Mouse (Mus musculus): ENCODE measurements around the gene Rap1b. TPM values are rescaled to one million over a fixed set of nuclear protein-coding genes. Genes with fewer than 3 reads are reported as not detected.

Rap1b gene
- polyA plus RNA-seq, 1 experiment from 2014 or later = 181 TPM

- H3K9ac ChIP-seq = no peak overlapping the region
- H3K9me3 ChIP-seq (ENCODE audit: control insufficient read depth, low read length) = no peaks in the 10 kb centered on the region
- 97% methylated on average over 7 of the region's 7 CpGs for WGBS
- no peak overlapping the region for H3K27ac ChIP-seq
- no peak overlapping the region for H3K4me2 ChIP-seq (replicated peaks)
- no peaks in the 10 kb centered on the region for H3K27me3 ChIP-seq (ENCODE audit: control insufficient read depth, insufficient read depth, low read length)
- H3K4me3 ChIP-seq (replicated peaks; ENCODE audit: low read length) = no peak overlapping the region
- DNase-seq (ENCODE audit: low spot score) = no peak
- peaks cover 87% of the 10 kb centered on the region for H3K36me3 ChIP-seq (replicated peaks; ENCODE audit: control insufficient read depth, insufficient read depth)
- H3K4me1 ChIP-seq (replicated peaks; ENCODE audit: control insufficient read depth, insufficient read depth, low read length) = no peaks in the 10 kb centered on the region
- ATAC-seq (ENCODE audit: low FRiP score) = no peak
These were observed 72.6 kb downstream of the Rap1b start for GRCm38 (mm10) chr10:117773106-117773720.

GRCm38 (mm10) chr10:117772364-117773105, 73.3 kb downstream of the Rap1b start:
- Histone ChIP-seq H3K4me2 (replicated peaks) (no peak overlapping the region), H3K27me3 (ENCODE audit: control insufficient read depth, insufficient read depth, low read length) (no peaks in the 10 kb centered on the region), H3K27ac (no peak overlapping the region), H3K4me3 (replicated peaks; ENCODE audit: low read length) (no peak overlapping the region), H3K9me3 (ENCODE audit: control insufficient read depth, low read length) (no peaks in the 10 kb centered on the region), H3K4me1 (replicated peaks; ENCODE audit: control insufficient read depth, insufficient read depth, low read length) (no peaks in the 10 kb centered on the region), H3K36me3 (replicated peaks; ENCODE audit: control insufficient read depth, insufficient read depth) (peaks cover 87% of the 10 kb centered on the region), H3K9ac (no peak overlapping the region)
- no peak for ATAC-seq (ENCODE audit: low FRiP score)
- no peak for DNase-seq (ENCODE audit: low spot score)
- 87% methylated on average over 17 of the region's 17 CpGs for WGBS

GRCm38 (mm10) chr10:117771131-117771510, 74.7 kb downstream of the Rap1b start:
- no peak overlapping the region for H3K4me3 ChIP-seq (replicated peaks; ENCODE audit: low read length)
- WGBS = 96% methylated on average over 10 of the region's 10 CpGs
- H3K36me3 ChIP-seq (replicated peaks; ENCODE audit: control insufficient read depth, insufficient read depth) = peaks cover 90% of the 10 kb centered on the region

GRCm38 (mm10) chr10:117770286-117771130, 75.3 kb downstream of the Rap1b start:
- no peaks in the 10 kb centered on the region for H3K27me3 ChIP-seq (ENCODE audit: control insufficient read depth, insufficient read depth, low read length)
- DNase-seq (ENCODE audit: low spot score) = no peak
- WGBS = 91% methylated on average over 18 of the region's 18 CpGs
- no peak overlapping the region for H3K4me3 ChIP-seq (replicated peaks; ENCODE audit: low read length)
- no peak overlapping the region for H3K27ac ChIP-seq
- peaks cover 90% of the 10 kb centered on the region for H3K36me3 ChIP-seq (replicated peaks; ENCODE audit: control insufficient read depth, insufficient read depth)
- no peaks in the 10 kb centered on the region for H3K4me1 ChIP-seq (replicated peaks; ENCODE audit: control insufficient read depth, insufficient read depth, low read length)
- no peak for ATAC-seq (ENCODE audit: low FRiP score)
- no peaks in the 10 kb centered on the region for H3K9me3 ChIP-seq (ENCODE audit: control insufficient read depth, low read length)
- H3K9ac ChIP-seq = no peak overlapping the region
- H3K4me2 ChIP-seq (replicated peaks) = no peak overlapping the region

More at GRCm38 (mm10) chr10:117771131-117771510, 74.7 kb downstream of the Rap1b start:
- H3K27me3 ChIP-seq (ENCODE audit: control insufficient read depth, insufficient read depth, low read length) = no peaks in the 10 kb centered on the region
- DNase-seq (ENCODE audit: low spot score) = no peak
- H3K9ac ChIP-seq = no peak overlapping the region
- H3K9me3 ChIP-seq (ENCODE audit: control insufficient read depth, low read length) = no peaks in the 10 kb centered on the region
- no peak overlapping the region for H3K27ac ChIP-seq
- no peak overlapping the region for H3K4me2 ChIP-seq (replicated peaks)
- no peak for ATAC-seq (ENCODE audit: low FRiP score)
- no peaks in the 10 kb centered on the region for H3K4me1 ChIP-seq (replicated peaks; ENCODE audit: control insufficient read depth, insufficient read depth, low read length)

- Histone ChIP-seq H3K4me1 (replicated peaks; ENCODE audit: control insufficient read depth, insufficient read depth, low read length) (no peaks in the 10 kb centered on the region), H3K36me3 (replicated peaks; ENCODE audit: control insufficient read depth, insufficient read depth) (peaks cover 90% of the 10 kb centered on the region), H3K27ac (no peak overlapping the region), H3K27me3 (ENCODE audit: control insufficient read depth, insufficient read depth, low read length) (no peaks in the 10 kb centered on the region), H3K4me3 (replicated peaks; ENCODE audit: low read length) (no peak overlapping the region), H3K4me2 (replicated peaks) (no peak overlapping the region), H3K9ac (no peak overlapping the region), H3K9me3 (ENCODE audit: control insufficient read depth, low read length) (no peaks in the 10 kb centered on the region)
- ATAC-seq (ENCODE audit: low FRiP score) (no peak), DNase-seq (ENCODE audit: low spot score) (no peak)
- 94% methylated on average over 9 of the region's 9 CpGs for WGBS
These were observed 76.1 kb downstream of the Rap1b start for GRCm38 (mm10) chr10:117769541-117770285.

GRCm38 (mm10) chr10:117768141-117768440, 77.7 kb downstream of the Rap1b start:
- Histone ChIP-seq H3K27me3 (ENCODE audit: control insufficient read depth, insufficient read depth, low read length) (no peaks in the 10 kb centered on the region), H3K4me1 (replicated peaks; ENCODE audit: control insufficient read depth, insufficient read depth, low read length) (no peaks in the 10 kb centered on the region), H3K4me2 (replicated peaks) (no peak overlapping the region), H3K27ac (no peak overlapping the region), H3K36me3 (replicated peaks; ENCODE audit: control insufficient read depth, insufficient read depth) (peaks cover 88% of the 10 kb centered on the region), H3K4me3 (replicated peaks; ENCODE audit: low read length) (no peak overlapping the region), H3K9ac (no peak overlapping the region), H3K9me3 (ENCODE audit: control insufficient read depth, low read length) (no peaks in the 10 kb centered on the region)
- ATAC-seq (ENCODE audit: low FRiP score) = no peak
- no peak for DNase-seq (ENCODE audit: low spot score)
- WGBS = 91% methylated on average over 7 of the region's 7 CpGs

- Histone ChIP-seq H3K9ac (no peak overlapping the region), H3K9me3 (ENCODE audit: control insufficient read depth, low read length) (no peaks in the 10 kb centered on the region), H3K4me1 (replicated peaks; ENCODE audit: control insufficient read depth, insufficient read depth, low read length) (no peaks in the 10 kb centered on the region), H3K4me2 (replicated peaks) (no peak overlapping the region), H3K36me3 (replicated peaks; ENCODE audit: control insufficient read depth, insufficient read depth) (peaks cover 88% of the 10 kb centered on the region), H3K27me3 (ENCODE audit: control insufficient read depth, insufficient read depth, low read length) (no peaks in the 10 kb centered on the region), H3K4me3 (replicated peaks; ENCODE audit: low read length) (no peak overlapping the region), H3K27ac (no peak overlapping the region)
- ATAC-seq (ENCODE audit: low FRiP score) (no peak), DNase-seq (ENCODE audit: low spot score) (no peak)
- WGBS = 92% methylated on average over 10 of the region's 10 CpGs
These were observed 78.3 kb downstream of the Rap1b start for GRCm38 (mm10) chr10:117767286-117768140.

GRCm38 (mm10) chr10:117766896-117767160, 79.0 kb downstream of the Rap1b start:
- H3K4me3 ChIP-seq (replicated peaks; ENCODE audit: low read length) = no peak overlapping the region
- no peaks in the 10 kb centered on the region for H3K4me1 ChIP-seq (replicated peaks; ENCODE audit: control insufficient read depth, insufficient read depth, low read length)
- H3K27ac ChIP-seq = no peak overlapping the region
- WGBS = 97% methylated on average over 5 of the region's 5 CpGs
- peaks cover 89% of the 10 kb centered on the region for H3K36me3 ChIP-seq (replicated peaks; ENCODE audit: control insufficient read depth, insufficient read depth)
- DNase-seq (ENCODE audit: low spot score) = no peak
- ATAC-seq (ENCODE audit: low FRiP score) = no peak
- no peaks in the 10 kb centered on the region for H3K27me3 ChIP-seq (ENCODE audit: control insufficient read depth, insufficient read depth, low read length)
- H3K9me3 ChIP-seq (ENCODE audit: control insufficient read depth, low read length) = no peaks in the 10 kb centered on the region
- no peak overlapping the region for H3K9ac ChIP-seq
- no peak overlapping the region for H3K4me2 ChIP-seq (replicated peaks)

Data from hindbrain, embryonic 14.5 days (tissue).